Mouse (Mus musculus): ENCODE data around the gene Wnt7b. TPM values are rescaled to one million over a fixed set of nuclear protein-coding genes. Genes with fewer than 3 reads are reported as not detected.

The Wnt7b gene
- total and polyA plus RNA-seq, 3 experiments, result not detected

DNA sequence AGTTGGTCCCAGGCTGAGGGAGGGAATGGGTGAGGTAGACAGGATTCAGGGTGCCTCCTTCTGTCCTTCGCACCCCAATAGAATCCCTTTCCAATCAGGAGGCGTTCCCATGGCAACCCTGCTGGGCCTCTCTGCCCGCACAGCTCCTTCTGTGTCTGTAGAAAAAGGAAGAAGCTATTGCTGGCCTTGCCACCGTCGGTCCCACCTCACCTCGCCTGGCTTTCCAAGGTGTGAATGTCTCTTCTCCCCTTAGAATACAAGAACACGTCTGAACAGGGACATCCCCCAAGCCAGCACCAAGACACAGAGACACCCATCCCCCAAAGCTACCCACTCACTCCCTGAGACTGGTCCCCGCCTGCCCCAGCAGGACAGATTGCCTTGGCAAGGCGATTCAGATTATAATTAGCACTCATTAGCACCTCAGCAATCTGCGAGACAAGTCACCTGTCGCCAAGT is 88.1 kb downstream of the Wnt7b start:
- no peak for TF ChIP-seq CHD2 (IDR thresholded peaks at IDR 0.05; ENCODE audit: low read length)
- no peak for TF ChIP-seq TCF12 (IDR thresholded peaks at IDR 0.05; ENCODE audit: low read depth, low read length)
- no peak for TF ChIP-seq SIN3A (IDR thresholded peaks at IDR 0.05; ENCODE audit: low read length)
- no peak for TF ChIP-seq USF2 (conservative IDR thresholded peaks at IDR 0.05; ENCODE audit: low read depth, low read length)
- no peak for TF ChIP-seq USF1 (IDR thresholded peaks at IDR 0.05; ENCODE audit: low read depth, low read length)
- TF ChIP-seq EP300 (IDR thresholded peaks at IDR 0.05; ENCODE audit: low read length), result no peak
- no peak for TF ChIP-seq ZMIZ1 (IDR thresholded peaks at IDR 0.05; ENCODE audit: low read depth, low read length)
- no peak for TF ChIP-seq MYC (IDR thresholded peaks at IDR 0.05; ENCODE audit: low read depth, low read length)
- TF ChIP-seq RAD21 (IDR thresholded peaks at IDR 0.05; ENCODE audit: low read depth, low read length), result no peak
- no peak for TF ChIP-seq E2F4 (IDR thresholded peaks at IDR 0.05; ENCODE audit: insufficient replicate concordance, low read depth, low read length)
- dilution Hi-C loops (cut with MboI; ENCODE audit: extremely low pct_ligation_motif_present, extremely low pct_unique_long_range_greater_than_20kb, low sequenced_read_pairs), result no loop called here
- H3K27me3 ChIP-seq (replicated peaks), result peaks cover 87% of the 10 kb centered on the region
- no peaks in the 10 kb centered on the region for H3K36me3 ChIP-seq (replicated peaks in 1 of 2; ENCODE audit: control insufficient read depth in 1 of 2, insufficient read depth in 1 of 2, low read length in 1 of 2)
- no peak overlapping the region for H3K4me2 ChIP-seq (ENCODE audit: insufficient read depth, low read depth, poor library complexity, severe bottlenecking)
- H3K4me3 ChIP-seq (replicated peaks in 1 of 3; ENCODE audit: low read depth in 2 of 3, low read length in 2 of 3, poor library complexity in 1 of 3), result no peak overlapping the region
- no peaks in the 10 kb centered on the region for H3K9me3 ChIP-seq (replicated peaks; ENCODE audit: low read length)
- no peak overlapping the region for H3K27ac ChIP-seq (ENCODE audit: insufficient read depth, low read depth)
- H3K79me2 ChIP-seq (replicated peaks; ENCODE audit: control insufficient read depth, extremely low read depth, insufficient read depth, poor library complexity, severe bottlenecking), result no peaks in the 10 kb centered on the region
- peaks cover 3 to 6% of the 10 kb centered on the region in 2 experiments; a peak in 2 of 4 replicates for H3K4me1 ChIP-seq (ENCODE audit: control insufficient read depth in 1 of 2, insufficient read depth in 2 of 2)
- DNase-seq (ENCODE audit: extremely low read depth), result no peak
- in situ Hi-C loops (cut with MboI; ENCODE audit: low pct_ligation_motif_present, low pct_unique_long_range_greater_than_20kb, low sequenced_read_pairs), result loop anchor here (25.0 kb wide), 1 partner anchor 218 kb away; no protein-coding TSS in a partner anchor
- no peak overlapping the region for H3K9ac ChIP-seq (ENCODE audit: insufficient read depth, low read depth)

DNA sequence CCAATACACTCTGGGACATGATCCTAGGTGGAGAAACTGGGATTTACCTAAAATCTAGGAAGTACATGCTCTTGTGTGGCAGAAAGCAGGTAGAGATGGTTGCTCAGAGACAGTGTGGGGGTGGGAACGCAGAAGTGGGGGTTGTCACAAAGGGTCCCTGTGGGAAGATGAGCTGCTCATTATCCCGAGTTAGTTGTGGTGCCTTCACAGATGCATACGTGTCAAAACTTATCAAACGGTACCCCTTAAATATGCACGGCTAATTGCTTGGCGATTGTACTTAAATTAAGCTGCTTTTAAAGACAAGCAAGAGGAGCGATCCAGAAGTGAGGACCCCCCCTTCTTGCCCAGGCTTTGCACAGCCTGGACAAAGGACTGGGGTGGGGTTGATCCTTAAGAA is 92.5 kb downstream of the Wnt7b start:
- no peak for DNase-seq (ENCODE audit: extremely low read depth)
- H3K9ac ChIP-seq (ENCODE audit: insufficient read depth, low read depth), result no peak overlapping the region
- H3K27ac ChIP-seq (ENCODE audit: insufficient read depth, low read depth), result no peak overlapping the region
- in situ Hi-C loops (cut with MboI; ENCODE audit: low pct_ligation_motif_present, low pct_unique_long_range_greater_than_20kb, low sequenced_read_pairs) (loop anchor here (25.0 kb wide), 1 partner anchor 223 kb away; no protein-coding TSS in a partner anchor), dilution Hi-C loops (cut with MboI; ENCODE audit: extremely low pct_ligation_motif_present, extremely low pct_unique_long_range_greater_than_20kb, low sequenced_read_pairs) (no loop called here)
- no peak overlapping the region for H3K4me2 ChIP-seq (ENCODE audit: insufficient read depth, low read depth, poor library complexity, severe bottlenecking)
- H3K9me3 ChIP-seq (replicated peaks; ENCODE audit: low read length), result no peaks in the 10 kb centered on the region
- H3K4me1 ChIP-seq (ENCODE audit: control insufficient read depth in 1 of 2, insufficient read depth in 2 of 2), result peaks cover 0 to 2% of the 10 kb centered on the region in 2 experiments; a peak in 1 of 4 replicates
- peaks cover 77% of the 10 kb centered on the region for H3K27me3 ChIP-seq (replicated peaks)
- TF ChIP-seq JUN (IDR thresholded peaks at IDR 0.05; ENCODE audit: insufficient read depth, low read depth, low read length) (no peak), PAX5 (IDR thresholded peaks at IDR 0.05; ENCODE audit: low read length) (no peak), RCOR1 (conservative IDR thresholded peaks at IDR 0.05; ENCODE audit: low read depth, low read length) (no peak), KAT2A (IDR thresholded peaks at IDR 0.05; ENCODE audit: insufficient replicate concordance, low read length) (no peak), CHD1 (IDR thresholded peaks at IDR 0.05; ENCODE audit: low read depth, low read length) (no peak), POLR2A (IDR thresholded peaks at IDR 0.05; ENCODE audit: low read depth, low read length) (no peak), MYC (IDR thresholded peaks at IDR 0.05; ENCODE audit: low read depth, low read length) (no peak), GABPA (IDR thresholded peaks at IDR 0.05; ENCODE audit: insufficient replicate concordance, low read depth, low read length) (no peak)
- H3K4me3 ChIP-seq (replicated peaks in 1 of 3; ENCODE audit: low read depth in 2 of 3, low read length in 2 of 3, poor library complexity in 1 of 3), result no peak overlapping the region
- H3K79me2 ChIP-seq (replicated peaks; ENCODE audit: control insufficient read depth, extremely low read depth, insufficient read depth, poor library complexity, severe bottlenecking), result no peaks in the 10 kb centered on the region
- H3K36me3 ChIP-seq (replicated peaks in 1 of 2; ENCODE audit: control insufficient read depth in 1 of 2, insufficient read depth in 1 of 2, low read length in 1 of 2), result no peaks in the 10 kb centered on the region
